Mouse (Mus musculus) heart, embryonic 12.5 days (tissue): ENCODE results near the gene Ctu1. TPM values are rescaled to one million over a fixed set of nuclear protein-coding genes. Genes with fewer than 3 reads are reported as not detected.

Source experiments
- ATAC-seq: fragments of 200-750 bp; cut with Nextera tagmentation; 2 replicates; pipeline ENCODE4 v1.8.0; 2017; ENCODE audit warnings: moderate TSS enrichment, moderate library complexity; ENCODE audit not compliant: insufficient number of reproducible peaks, low FRiP score
- H3K27ac ChIP-seq: fragments of 300-500 bp; sonication (generic); 2 replicates; pipeline ENCODE4 v1.5.1; 2016; ENCODE audit warnings: mild to moderate bottlenecking, moderate library complexity; ENCODE audit not compliant: poor library complexity, severe bottlenecking
- H3K27me3 ChIP-seq: fragments of 300-500 bp; sonication (generic); replicated peaks from 2 replicates; pipeline ENCODE4 v1.6.1; 2016; ENCODE audit warnings: mild to moderate bottlenecking, moderate library complexity
- H3K36me3 ChIP-seq: fragments of 300-500 bp; sonication (generic); 2 replicates; pipeline ENCODE4 v1.6.1; 2016; ENCODE audit warnings: mild to moderate bottlenecking, moderate library complexity
- H3K4me1 ChIP-seq: fragments of 300-500 bp; sonication (generic); replicated peaks from 2 replicates; pipeline ENCODE4 v1.6.1; 2016; ENCODE audit warnings: mild to moderate bottlenecking
- H3K4me2 ChIP-seq: fragments of 300-500 bp; sonication (generic); 2 replicates; pipeline ENCODE4 v1.6.1; 2016; ENCODE audit warnings: mild to moderate bottlenecking, moderate library complexity
- H3K4me3 ChIP-seq: fragments of 300-500 bp; sonication (generic); 2 replicates; pipeline ENCODE4 v1.5.1; 2016; ENCODE audit warnings: mild to moderate bottlenecking
- H3K9ac ChIP-seq: fragments of 300-500 bp; sonication (generic); 2 replicates; pipeline ENCODE4 v1.6.1; 2016; ENCODE audit warnings: mild to moderate bottlenecking, moderate library complexity
- H3K9me3 ChIP-seq: fragments of 300-500 bp; sonication (generic); replicated peaks from 2 replicates; pipeline ENCODE4 v1.6.1; 2016; ENCODE audit warnings: mild to moderate bottlenecking, moderate library complexity
- WGBS: fragments of 180-500 bp; shearing (Covaris S2); methylation state at CpG from one replicate; pipeline ENCODE4 v1.1.7; 2016; 5-methylcytosine and 5-hydroxymethylcytosine counted together
- polyA plus RNA-seq: library from polyadenylated mRNA; unstranded; fragments of >200 nt; fragmentation: Nextera tagmentation; extraction: Ambion mirVana; gene quantifications from 2 replicates; pipeline ENCODE4 v1.2.1, GENCODE M21; 2016

Gene Ctu1
- 7.0 TPM in 2 replicates for polyA plus RNA-seq

- H3K4me2 ChIP-seq: peak within 1 kb of the TSS; percentile 77
- peaks cover 26% of the 10 kb centered on the region for H3K36me3 ChIP-seq
- no peaks in the 10 kb centered on the region for H3K27me3 ChIP-seq
- ATAC-seq: peak; percentile 93
- WGBS: under 1% methylated on average over 26 of the region's 26 CpGs
- H3K4me3 ChIP-seq: peak within 1 kb of the TSS; percentile 65
- H3K4me1 ChIP-seq: peaks cover 8% of the 10 kb centered on the region
- peak within 1 kb of the TSS; percentile 75 for H3K9ac ChIP-seq
- no peak within 1 kb of the TSS for H3K27ac ChIP-seq
- 0 out of 2 replicates have a peak, but pooled peaks cover 3% of the 10 kb centered on the region for H3K9me3 ChIP-seq
Measured at GRCm38 (mm10) chr7:43671809-43672580, at the start of gene Ctu1. Ctu1 (plus strand) TSS chr7:43672016.

- no peak overlapping the region for H3K9ac ChIP-seq
- WGBS: 66% methylated on average over 7 of the region's 7 CpGs
- H3K27ac ChIP-seq: no peak overlapping the region
- no peaks in the 10 kb centered on the region; the same call in 1 of the 2 replicates for H3K27me3 ChIP-seq
- no peak for ATAC-seq
- no peaks in the 10 kb centered on the region for H3K36me3 ChIP-seq
- no peaks in the 10 kb centered on the region for H3K4me1 ChIP-seq
- no peak overlapping the region for H3K4me2 ChIP-seq
- no peaks in the 10 kb centered on the region for H3K9me3 ChIP-seq
- H3K4me3 ChIP-seq: no peak overlapping the region
Measured at GRCm38 (mm10) chr7:43622927-43623326, 48.9 kb upstream of the Ctu1 start.

- no peaks in the 10 kb centered on the region for H3K4me1 ChIP-seq
- no peaks in the 10 kb centered on the region for H3K9me3 ChIP-seq
- WGBS: 16% methylated on average over 10 of the region's 10 CpGs
- ATAC-seq: no peak
- no peak overlapping the region for H3K4me2 ChIP-seq
- H3K4me3 ChIP-seq: no peak overlapping the region
- no peaks in the 10 kb centered on the region for H3K36me3 ChIP-seq
- H3K27ac ChIP-seq: no peak overlapping the region
- no peaks in the 10 kb centered on the region; the same call in 1 of the 2 replicates for H3K27me3 ChIP-seq
- no peak overlapping the region for H3K9ac ChIP-seq
Measured at GRCm38 (mm10) chr7:43623819-43624218, 48.0 kb upstream of the Ctu1 start.

- no peaks in the 10 kb centered on the region for H3K4me1 ChIP-seq
- no peak overlapping the region for H3K27ac ChIP-seq
- H3K4me2 ChIP-seq: no peak overlapping the region
- H3K9ac ChIP-seq: no peak overlapping the region
- H3K27me3 ChIP-seq: no peaks in the 10 kb centered on the region; the same call in 1 of the 2 replicates
- no peak overlapping the region for H3K4me3 ChIP-seq
- H3K36me3 ChIP-seq: no peaks in the 10 kb centered on the region
- ATAC-seq: no peak
- no peaks in the 10 kb centered on the region for H3K9me3 ChIP-seq
- WGBS: 59% methylated on average over 3 of the region's 3 CpGs
Measured at GRCm38 (mm10) chr7:43625065-43625464, 46.8 kb upstream of the Ctu1 start.

DNA sequence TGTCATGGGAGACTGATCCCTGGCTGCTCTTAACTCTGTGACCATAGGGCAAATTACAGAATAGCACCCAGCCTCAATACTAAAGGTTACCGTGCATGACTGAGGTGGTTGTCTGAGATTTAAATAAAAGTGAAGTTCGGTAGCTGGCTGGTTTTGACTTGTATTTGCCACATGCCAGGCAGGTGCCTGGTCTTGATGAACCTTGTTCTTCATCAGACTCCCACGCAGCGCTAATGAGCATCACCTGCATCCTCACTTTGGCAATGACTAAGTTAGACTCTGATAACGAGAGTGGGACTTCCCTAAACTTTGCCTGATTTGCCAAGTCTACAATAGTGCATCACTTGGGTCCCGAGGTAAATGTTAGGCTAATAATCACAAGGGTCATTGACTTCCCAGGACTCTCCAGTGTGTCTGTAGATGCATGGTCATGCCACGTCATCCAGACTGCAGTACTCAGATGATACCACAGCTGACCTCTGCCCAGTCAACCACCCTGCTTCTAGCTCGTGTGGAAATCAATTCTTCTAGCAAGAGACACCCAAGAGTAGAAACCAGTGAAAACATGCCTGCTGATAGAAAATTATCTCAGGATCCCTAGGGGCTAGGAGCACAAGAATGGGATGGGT, 45.9 kb upstream of the Ctu1 start:
- H3K4me1 ChIP-seq: no peaks in the 10 kb centered on the region
- no peaks in the 10 kb centered on the region for H3K36me3 ChIP-seq
- H3K27ac ChIP-seq: no peak overlapping the region
- no peak overlapping the region for H3K4me2 ChIP-seq
- WGBS: 79% methylated on average over 8 of the region's 8 CpGs
- no peaks in the 10 kb centered on the region for H3K9me3 ChIP-seq
- H3K4me3 ChIP-seq: no peak overlapping the region
- no peak for ATAC-seq
- no peaks in the 10 kb centered on the region; the same call in 1 of the 2 replicates for H3K27me3 ChIP-seq
- no peak overlapping the region for H3K9ac ChIP-seq

- Histone ChIP-seq H3K9ac (no peak overlapping the region), H3K4me2 (no peak overlapping the region), H3K4me1 (no peaks in the 10 kb centered on the region), H3K4me3 (no peak overlapping the region), H3K27ac (no peak overlapping the region), H3K27me3 (no peaks in the 10 kb centered on the region), H3K36me3 (no peaks in the 10 kb centered on the region), H3K9me3 (no peaks in the 10 kb centered on the region)
- 78% methylated on average over 4 of the region's 4 CpGs for WGBS
- ATAC-seq: no peak
Measured at GRCm38 (mm10) chr7:43633940-43634339, 37.9 kb upstream of the Ctu1 start.

DNA sequence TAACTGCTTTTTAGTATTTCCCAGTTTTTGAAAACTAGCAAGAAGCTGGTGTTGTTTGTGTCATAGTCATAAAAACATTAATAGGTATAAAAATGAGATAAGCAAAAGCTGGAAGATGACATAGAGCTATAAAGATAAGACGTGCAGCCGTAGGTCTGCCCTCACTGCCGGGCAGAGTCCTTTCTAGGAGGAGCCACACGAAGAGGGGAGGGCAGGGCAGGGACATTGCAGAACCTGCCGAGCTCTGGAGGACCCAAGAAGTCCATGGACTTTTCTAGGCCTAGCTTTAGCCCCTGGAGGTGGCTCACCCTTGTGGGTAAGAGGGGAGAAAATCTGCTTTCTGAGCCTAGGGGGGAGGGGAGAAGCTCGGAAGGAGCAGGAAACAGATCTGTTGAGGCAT, 37.3 kb upstream of the Ctu1 start, which contains the start of gene Ceacam18:
TSS of gene Ceacam18 (plus strand) at position 208 of the 400 bp plus-strand sequence.
- 48% methylated on average over 6 of the region's 6 CpGs for WGBS
- no peak within 1 kb of the TSS for H3K4me3 ChIP-seq
- no peak for ATAC-seq
- H3K36me3 ChIP-seq: no peaks in the 10 kb centered on the region
- H3K4me1 ChIP-seq: no peaks in the 10 kb centered on the region
- no peak within 1 kb of the TSS for H3K27ac ChIP-seq
- no peaks in the 10 kb centered on the region for H3K27me3 ChIP-seq
- no peak within 1 kb of the TSS for H3K4me2 ChIP-seq
- H3K9ac ChIP-seq: no peak within 1 kb of the TSS
- H3K9me3 ChIP-seq: no peaks in the 10 kb centered on the region

DNA sequence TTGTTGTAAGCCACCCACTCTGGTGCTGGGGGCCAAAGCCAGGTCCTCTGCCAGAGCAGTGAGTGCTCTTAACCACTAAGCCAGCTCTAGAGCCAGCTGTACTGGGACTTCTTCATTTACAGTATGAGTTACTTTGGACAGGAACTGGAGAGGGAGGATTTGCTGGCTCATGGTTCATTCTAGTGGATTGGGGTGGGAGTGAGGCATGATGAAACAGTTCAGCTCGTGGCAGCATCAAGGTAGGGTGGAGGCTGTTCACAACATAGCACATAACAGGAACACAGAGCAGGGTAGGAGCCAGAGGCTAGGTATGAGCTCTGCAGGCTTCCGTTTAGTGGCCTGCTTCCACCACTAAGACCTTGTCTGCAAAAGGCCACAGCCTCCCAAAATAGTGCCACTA, 35.6 kb upstream of the Ctu1 start:
- H3K4me2 ChIP-seq: no peak overlapping the region
- H3K4me3 ChIP-seq: no peak overlapping the region
- no peak for ATAC-seq
- no peak overlapping the region for H3K27ac ChIP-seq
- H3K27me3 ChIP-seq: no peaks in the 10 kb centered on the region
- WGBS: 39% methylated on average over 2 of the region's 2 CpGs
- H3K4me1 ChIP-seq: no peaks in the 10 kb centered on the region
- no peak overlapping the region for H3K9ac ChIP-seq
- no peaks in the 10 kb centered on the region for H3K36me3 ChIP-seq
- no peaks in the 10 kb centered on the region for H3K9me3 ChIP-seq

DNA sequence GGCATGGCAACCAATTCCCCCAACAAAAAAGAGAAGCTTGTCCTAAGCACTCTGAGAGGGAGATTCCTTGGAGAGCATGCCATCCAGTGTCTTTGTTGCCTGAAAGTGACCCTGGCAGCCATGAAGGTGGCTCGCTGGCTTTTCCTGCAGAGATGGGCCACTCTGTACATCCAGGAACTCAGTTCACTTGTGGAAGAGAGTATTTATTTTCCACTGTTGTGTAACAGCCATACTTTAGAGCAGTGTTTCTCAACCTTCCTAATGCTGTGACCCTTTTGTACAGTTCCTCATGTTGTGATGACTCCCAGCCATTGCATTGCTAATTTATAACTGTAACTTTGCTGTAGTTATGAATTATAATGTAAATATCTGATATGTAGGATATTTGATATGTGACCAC, 34.7 kb upstream of the Ctu1 start:
- no peak overlapping the region for H3K27ac ChIP-seq
- H3K27me3 ChIP-seq: no peaks in the 10 kb centered on the region
- no peaks in the 10 kb centered on the region for H3K36me3 ChIP-seq
- no peak overlapping the region for H3K9ac ChIP-seq
- ATAC-seq: no peak
- WGBS: 73% methylated on average over 1 of the region's 1 CpGs
- no peaks in the 10 kb centered on the region for H3K9me3 ChIP-seq
- H3K4me3 ChIP-seq: no peak overlapping the region
- H3K4me1 ChIP-seq: no peaks in the 10 kb centered on the region
- H3K4me2 ChIP-seq: no peak overlapping the region

- Histone ChIP-seq H3K4me1 (no peaks in the 10 kb centered on the region), H3K27me3 (no peaks in the 10 kb centered on the region), H3K9me3 (no peaks in the 10 kb centered on the region), H3K27ac (no peak overlapping the region), H3K36me3 (no peaks in the 10 kb centered on the region), H3K9ac (no peak overlapping the region), H3K4me3 (no peak overlapping the region), H3K4me2 (no peak overlapping the region)
- WGBS: 61% methylated on average over 5 of the region's 5 CpGs
- ATAC-seq: no peak
Measured at GRCm38 (mm10) chr7:43642587-43642986, 29.2 kb upstream of the Ctu1 start.

- Histone ChIP-seq H3K4me3 (no peak overlapping the region), H3K9ac (no peak overlapping the region), H3K36me3 (no peaks in the 10 kb centered on the region), H3K9me3 (no peaks in the 10 kb centered on the region), H3K4me1 (no peaks in the 10 kb centered on the region), H3K4me2 (no peak overlapping the region), H3K27me3 (no peaks in the 10 kb centered on the region), H3K27ac (no peak overlapping the region)
- ATAC-seq: no peak
- WGBS: 70% methylated on average over 17 of the region's 17 CpGs
Measured at GRCm38 (mm10) chr7:43643046-43643652, 28.7 kb upstream of the Ctu1 start.
